Mouse (Mus musculus) olfactory bulb, adult 2 months (tissue): Measurements from ENCODE around the gene Hdac4. TPM values are rescaled to one million over a fixed set of nuclear protein-coding genes. Genes with fewer than 3 reads are reported as not detected.

Experiments used
- H3K27ac ChIP-seq: fragments of 200-500 bp; 2 replicates; pipeline ENCODE4 v1.5.1; 2012; ENCODE audit warnings: low read depth, low read length; ENCODE audit not compliant: insufficient read depth
- H3K4me1 ChIP-seq: fragments of 200-500 bp; 2 replicates; pipeline ENCODE4 v1.6.1; 2012; ENCODE audit warnings: low read length; ENCODE audit not compliant: control insufficient read depth, insufficient read depth
- H3K4me3 ChIP-seq: fragments of 200-500 bp; 2 replicates; pipeline ENCODE4 v1.5.1; 2012; ENCODE audit warnings: mild to moderate bottlenecking, low read depth, low read length, moderate library complexity; ENCODE audit not compliant: insufficient read depth
- CTCF ChIP-seq: fragments of 200-500 bp; IDR thresholded peaks from 2 replicates; pipeline ENCODE4 v1.5.1; 2012; ENCODE audit warnings: low read depth, mild to moderate bottlenecking, low read length, moderate library complexity; ENCODE audit not compliant: insufficient read depth
- POLR2A ChIP-seq: fragments of 200-500 bp; IDR thresholded peaks from 2 replicates; pipeline ENCODE4 v1.6.1; 2012; ENCODE audit warnings: mild to moderate bottlenecking, low read depth, low read length, moderate library complexity; ENCODE audit not compliant: insufficient read depth
- WGBS: fragments of 180-500 bp; shearing (Covaris S2); methylation state at CpG from one replicate; pipeline ENCODE4 v1.1.7; 2018; 5-methylcytosine and 5-hydroxymethylcytosine counted together
- polyA plus RNA-seq: library from polyadenylated mRNA; stranded (reverse); fragments of >200 nt; gene quantifications from 2 replicates; pipeline ENCODE4 v1.2.4, GENCODE M21; 2012; ENCODE audit warnings: low replicate concordance; ENCODE audit not compliant: missing spikeins, insufficient read depth, insufficient read length

Hdac4 gene
- polyA plus RNA-seq, 1 experiment = not detected

DNA sequence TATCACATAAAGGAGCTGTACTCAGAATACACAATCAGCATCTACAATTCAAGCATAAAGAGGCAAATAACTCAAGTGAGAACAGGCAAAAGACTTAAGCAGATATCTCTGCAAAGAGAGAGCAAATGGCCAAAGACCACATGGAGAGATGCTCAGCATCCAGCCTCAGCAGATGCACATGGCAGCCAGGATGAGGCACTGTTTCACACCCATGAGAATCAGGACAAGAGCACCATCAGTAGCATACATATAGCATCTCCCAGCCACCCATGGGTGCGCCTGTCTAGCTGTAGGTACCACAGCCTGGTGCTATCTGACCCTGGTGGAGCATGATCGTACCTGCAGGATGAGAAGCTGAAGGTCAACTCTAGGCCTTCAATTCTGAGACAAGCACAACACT is 110.8 kb downstream of the Hdac4 start:
- no peak overlapping the region for H3K4me3 ChIP-seq
- peaks cover 20% of the 10 kb centered on the region for H3K4me1 ChIP-seq
- WGBS = 97% methylated on average over 2 of the region's 2 CpGs
- TF ChIP-seq POLR2A (no peak), CTCF (no peak)
- no peak overlapping the region for H3K27ac ChIP-seq

DNA sequence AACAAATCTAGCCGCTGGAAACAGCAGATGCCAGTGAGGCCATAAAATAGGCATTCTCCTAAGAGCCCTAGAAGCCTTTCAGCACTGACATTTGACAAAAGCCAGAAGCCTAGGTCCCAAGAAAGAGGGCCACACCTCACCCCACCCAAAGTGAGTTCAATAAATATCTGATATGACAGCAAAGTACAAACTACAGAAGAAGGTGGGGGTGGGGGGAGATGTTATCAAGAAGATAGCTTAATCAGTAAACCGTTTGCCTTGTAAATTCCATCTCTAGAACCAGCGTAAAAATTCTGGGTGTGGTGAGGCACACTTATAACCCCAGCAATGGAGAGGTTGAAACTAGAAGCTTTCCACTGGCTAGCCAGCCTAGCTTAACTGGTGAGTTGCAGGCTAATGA is 111.5 kb downstream of the Hdac4 start:
- no peak overlapping the region for H3K27ac ChIP-seq
- H3K4me3 ChIP-seq = no peak overlapping the region
- peaks cover 20% of the 10 kb centered on the region for H3K4me1 ChIP-seq
- TF ChIP-seq CTCF (no peak), POLR2A (no peak)
- 38% methylated on average over 3 of the region's 3 CpGs for WGBS

DNA sequence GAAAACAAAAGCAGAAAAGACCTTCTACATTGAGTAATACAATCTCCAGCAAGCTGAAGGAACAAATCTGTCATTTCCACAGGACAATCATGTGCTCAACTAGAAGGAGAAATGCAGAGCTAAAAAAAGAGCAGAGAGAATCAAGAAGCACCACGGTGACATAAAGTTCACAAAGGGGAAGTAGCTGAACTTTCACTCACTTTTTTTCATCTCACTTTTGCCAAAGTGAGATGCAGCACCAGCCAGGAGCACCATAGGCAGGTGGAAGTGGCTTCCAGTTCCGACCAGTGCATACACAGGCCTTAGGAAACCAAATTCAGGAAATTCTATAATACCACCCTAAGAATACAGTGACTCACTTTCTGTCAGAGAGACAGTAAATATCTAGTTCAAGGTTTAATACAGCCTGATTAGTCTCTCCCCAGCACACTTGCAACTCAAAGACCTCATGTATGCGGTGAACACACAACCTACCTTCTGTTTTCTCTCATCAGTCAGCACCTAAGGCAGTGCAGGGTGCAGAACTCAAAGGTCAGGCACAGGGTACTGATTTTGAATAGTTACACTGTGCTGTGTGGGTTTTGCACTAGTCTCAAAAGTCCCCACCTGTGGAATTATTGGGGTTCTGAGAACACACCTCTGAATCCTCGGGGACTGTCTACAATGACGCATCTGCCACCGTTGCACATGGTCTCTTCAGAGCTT is 112.5 kb downstream of the Hdac4 start:
- TF ChIP-seq POLR2A = no peak
- H3K4me1 ChIP-seq = peaks cover 19% of the 10 kb centered on the region
- H3K27ac ChIP-seq = no peak overlapping the region
- 43% methylated on average over 6 of the region's 6 CpGs for WGBS
- H3K4me3 ChIP-seq = no peak overlapping the region

DNA sequence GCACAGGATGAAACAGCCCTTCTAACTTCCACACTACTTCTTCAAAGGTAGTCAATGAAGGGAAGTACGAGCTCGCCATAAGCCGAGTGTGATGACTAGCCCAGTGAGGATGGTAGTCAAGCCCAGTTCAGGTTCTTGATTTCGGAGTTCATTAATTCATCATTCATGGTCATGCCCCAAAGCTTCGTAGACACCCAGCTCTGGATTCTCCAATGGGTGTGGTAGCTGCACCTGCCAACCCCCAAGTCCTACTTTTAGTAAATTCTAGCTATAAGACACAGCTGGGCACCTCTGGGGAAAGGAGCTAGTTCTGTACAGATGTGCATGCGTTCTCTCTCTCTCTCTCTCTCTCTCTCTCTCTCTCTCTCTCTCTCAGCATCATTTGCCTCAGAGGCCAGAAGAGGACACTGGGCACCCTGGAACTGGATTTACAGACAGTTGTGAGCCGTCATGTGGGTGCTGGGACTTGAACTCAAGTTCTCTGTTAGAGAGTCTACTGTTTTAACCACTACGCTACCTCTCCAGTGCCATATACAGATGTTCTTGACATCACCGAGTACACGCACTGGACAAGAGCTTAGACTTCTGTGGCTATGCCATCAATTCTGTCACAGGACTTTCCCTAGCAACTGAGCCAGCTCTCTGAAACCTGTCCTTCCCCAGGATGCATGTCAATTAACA is 113.2 kb downstream of the Hdac4 start:
- no peak for TF ChIP-seq CTCF
- no peak for TF ChIP-seq POLR2A
- Histone ChIP-seq H3K4me1 (peaks cover 21% of the 10 kb centered on the region), H3K4me3 (no peak overlapping the region), H3K27ac (no peak overlapping the region)
- 88% methylated on average over 10 of the region's 10 CpGs for WGBS

DNA sequence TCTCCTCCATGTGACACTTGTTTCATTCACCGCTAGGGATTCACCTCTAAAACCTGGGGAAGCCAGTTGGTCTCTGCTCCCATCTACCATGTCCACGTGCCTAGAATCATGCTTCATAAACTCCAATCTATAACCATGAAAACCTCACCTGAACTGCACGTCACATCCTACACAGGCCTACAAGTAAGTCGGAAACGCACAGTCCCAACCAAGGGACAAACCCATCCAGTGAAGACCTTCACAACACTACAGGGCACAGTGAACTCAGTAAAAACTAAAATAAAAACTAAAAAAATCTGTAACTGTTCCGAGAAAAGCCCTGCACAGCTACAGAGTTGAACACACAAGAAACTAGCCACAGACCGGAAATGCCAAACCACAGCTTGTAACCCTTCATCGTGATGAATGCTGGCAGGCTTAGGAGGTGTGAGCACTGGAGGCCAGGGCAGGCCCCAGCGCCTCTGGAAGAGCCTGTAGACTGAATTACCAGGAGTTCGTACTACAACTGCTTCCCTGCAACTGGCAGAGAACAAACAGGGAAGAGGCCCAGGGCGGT is 115.4 kb downstream of the Hdac4 start:
- WGBS = 78% methylated on average over 11 of the region's 11 CpGs
- Histone ChIP-seq H3K4me3 (no peak overlapping the region), H3K27ac (no peak overlapping the region), H3K4me1 (peaks cover 25% of the 10 kb centered on the region)
- no peak for TF ChIP-seq CTCF
- TF ChIP-seq POLR2A = no peak

DNA sequence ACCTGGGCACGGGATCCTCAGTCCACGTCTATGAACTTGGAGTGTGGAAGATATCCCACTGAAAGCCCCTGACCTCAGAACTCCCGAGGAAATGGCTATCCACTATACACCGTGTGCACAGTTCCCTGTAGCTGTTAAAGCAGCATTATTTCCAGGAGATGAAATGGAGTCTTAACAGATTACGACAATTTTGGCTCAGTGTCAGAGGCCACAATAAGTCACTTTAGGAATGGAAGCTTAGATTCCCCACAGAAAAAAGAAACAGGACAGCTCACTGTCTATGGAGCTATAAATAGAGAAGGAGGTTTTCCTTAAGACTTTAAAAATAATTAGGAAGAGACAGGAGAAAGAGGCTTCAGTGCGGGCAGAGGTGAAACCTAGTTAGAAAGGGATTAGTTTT is 120.2 kb downstream of the Hdac4 start:
- no peak for TF ChIP-seq CTCF
- no peak for TF ChIP-seq POLR2A
- H3K4me1 ChIP-seq = peaks cover 25% of the 10 kb centered on the region
- 39% methylated on average over 6 of the region's 6 CpGs for WGBS
- H3K27ac ChIP-seq = peak overlapping the region; percentile 71; the same call in 1 of the 2 replicates
- no peak overlapping the region for H3K4me3 ChIP-seq

DNA sequence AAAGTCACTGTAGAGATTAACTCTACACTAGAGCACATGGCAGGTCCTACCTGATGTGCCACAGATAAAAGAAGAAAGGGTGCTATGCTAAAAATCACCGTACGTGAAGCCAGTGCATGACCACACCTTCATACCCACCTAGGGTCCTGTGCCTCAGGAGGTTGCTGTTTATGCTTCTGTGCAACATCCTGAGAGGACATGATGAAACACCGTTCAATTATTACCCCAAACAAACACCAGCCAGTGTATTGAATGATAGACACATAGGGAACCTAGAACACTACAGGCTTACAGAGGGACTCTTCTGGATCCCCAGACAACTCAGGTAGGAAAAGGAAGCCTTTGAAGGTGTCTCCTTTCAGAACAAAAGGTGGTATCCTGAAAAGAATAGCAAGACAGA is 120.8 kb downstream of the Hdac4 start:
- WGBS = 85% methylated on average over 3 of the region's 3 CpGs
- no peak for TF ChIP-seq POLR2A
- TF ChIP-seq CTCF = no peak
- Histone ChIP-seq H3K4me3 (no peak overlapping the region), H3K4me1 (peaks cover 23% of the 10 kb centered on the region), H3K27ac (no peak overlapping the region)

DNA sequence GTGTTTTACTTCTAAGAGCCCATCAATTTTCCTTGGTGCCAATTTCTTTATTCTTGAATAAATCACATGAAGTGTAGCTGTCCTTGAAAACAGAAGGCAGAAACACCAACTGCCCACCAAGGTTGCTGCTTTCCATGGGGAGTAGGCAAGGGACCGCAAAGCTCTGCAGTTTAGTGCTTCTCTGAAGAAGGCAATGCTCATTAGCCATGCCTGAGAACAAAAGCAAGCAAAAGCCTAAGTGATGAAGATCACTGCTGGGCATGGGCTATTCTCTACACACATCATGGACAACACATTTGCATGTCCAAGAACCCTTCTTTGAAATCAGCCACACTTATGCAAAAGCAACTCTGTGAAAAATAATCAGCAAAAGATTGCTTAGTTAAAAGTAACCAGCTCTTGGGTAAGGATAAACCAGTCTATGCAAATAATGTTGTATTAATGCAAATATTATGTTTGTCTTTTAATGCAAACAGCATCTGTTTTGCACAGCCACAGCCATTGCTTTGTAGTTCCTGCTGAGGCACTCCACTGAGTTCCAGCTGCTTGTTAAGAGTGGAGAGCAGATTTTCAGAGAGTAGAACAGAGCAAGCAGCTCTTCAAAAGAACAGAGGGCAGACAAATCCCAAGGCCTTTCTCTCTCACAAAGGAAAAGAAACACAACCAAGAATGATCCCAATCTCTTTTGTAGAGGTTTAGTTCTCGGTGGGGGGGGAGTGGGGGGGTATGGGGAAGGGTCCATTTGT is 125.4 kb downstream of the Hdac4 start:
- peaks cover 8% of the 10 kb centered on the region for H3K4me1 ChIP-seq
- 29% methylated on average over 2 of the region's 2 CpGs for WGBS
- H3K4me3 ChIP-seq = no peak overlapping the region
- TF ChIP-seq POLR2A (no peak), CTCF (no peak)
- no peak overlapping the region for H3K27ac ChIP-seq

DNA sequence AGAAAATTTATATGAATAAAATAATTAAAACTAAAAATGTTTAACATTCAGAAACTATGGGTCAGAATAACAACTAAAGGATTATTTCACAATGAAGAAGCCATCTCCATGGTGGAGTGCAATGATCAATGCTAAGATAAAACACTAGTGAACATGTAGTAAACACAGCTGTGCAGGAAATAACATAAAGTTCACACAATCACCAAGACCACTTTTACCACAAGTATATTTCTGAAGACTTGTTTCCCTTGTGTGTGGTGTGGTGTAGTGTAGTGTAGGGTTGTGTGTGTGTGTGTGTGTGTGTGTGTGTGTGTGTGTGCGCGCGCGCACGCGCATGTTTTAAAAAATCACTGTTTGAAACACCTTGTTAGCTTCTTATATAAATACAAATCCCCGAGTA is 126.0 kb downstream of the Hdac4 start:
- no peak overlapping the region for H3K27ac ChIP-seq
- H3K4me3 ChIP-seq = no peak overlapping the region
- H3K4me1 ChIP-seq = peaks cover 9% of the 10 kb centered on the region
- TF ChIP-seq POLR2A (no peak), CTCF (no peak)
- WGBS = 86% methylated on average over 7 of the region's 7 CpGs
